In genomic region chr5:100621876-100622508, GRCm38 (mm10) we compare ENCODE assay signal across 20 mouse cellular contexts. TPM values are rescaled to one million over a fixed set of nuclear protein-coding genes. Genes with fewer than 3 reads are reported as not detected.
DNase-seq lines count a peak whose midpoint lies in the region; ATAC-seq and TF ChIP-seq lines count a peak whose summit lies in the region.
"Had no signal": no experiment of that assay in that cellular context is flagged by ENCODE, and none has a peak within 500 bp of the region (broad histone marks: within the 10 kb centered on the region; RNA-seq: fewer than 3 reads in every experiment).

No protein-coding gene starts in this region.

- H3K4me2 ChIP-seq in embryonic facial prominence, embryonic 14.5 days (ENCODE audit: low read depth, low read length): no peak overlapping the region
- H3K4me2 ChIP-seq: hindbrain, embryonic 14.5 days; neural tube, embryonic 12.5 days had no signal

- H3K36me3 ChIP-seq in embryonic facial prominence, embryonic 14.5 days (ENCODE audit: control insufficient read depth, insufficient read depth, low read length): no peaks in the 10 kb centered on the region
- H3K36me3 ChIP-seq in small intestine, adult 2 months (ENCODE audit: control insufficient read depth, insufficient read depth, low read length): no peaks in the 10 kb centered on the region
- H3K36me3 ChIP-seq: G1E; neural tube, embryonic 12.5 days had no signal

- H3K4me3 ChIP-seq in embryonic facial prominence, embryonic 14.5 days (ENCODE audit: low read depth, low read length): no peak overlapping the region
- no peak overlapping the region for H3K4me3 ChIP-seq in small intestine, adult 2 months (ENCODE audit: low read depth, low read length)
- H3K4me3 ChIP-seq: neural tube, embryonic 12.5 days had no signal

- TF ChIP-seq POLR2A in small intestine, adult 2 months (IDR thresholded peaks at IDR 0.05; ENCODE audit: low read depth, low read length): no peak

- H3K27me3 ChIP-seq in embryonic facial prominence, embryonic 14.5 days (replicated peaks; ENCODE audit: control insufficient read depth, insufficient read depth, low read length): no peaks in the 10 kb centered on the region
- no peaks in the 10 kb centered on the region for H3K27me3 ChIP-seq in small intestine, adult 2 months (ENCODE audit: control insufficient read depth, insufficient read depth, low read length)
- H3K27me3 ChIP-seq: neural tube, embryonic 12.5 days had no signal

- TF ChIP-seq CTCF in small intestine, adult 2 months (IDR thresholded peaks at IDR 0.05; ENCODE audit: extremely low read depth, insufficient read length, insufficient replicate concordance, low read depth, low read length): no peak

- ATAC-seq in embryonic facial prominence, embryonic 14.5 days (ENCODE audit: low read depth): 0 out of 2 replicates have a peak, but pooled peaks have one; percentile 9
- ATAC-seq: forebrain, embryonic 16.5 days; midbrain, embryonic 16.5 days had no signal

- peak; percentile 2 for DNase-seq in embryo, embryonic 9.5 days (ENCODE audit: extremely low spot score)
- DNase-seq in embryo, embryonic 10.5 days (ENCODE audit: low spot score): no peak
- DNase-seq in testis, postnatal 10 days (ENCODE audit: low spot score): peak; percentile 10
- no peak for DNase-seq in testis, postnatal 14 days (ENCODE audit: low spot score)
- DNase-seq in embryonic facial prominence, embryonic 14.5 days (ENCODE audit: low spot score): peak; percentile 22
- no peak for DNase-seq in cerebellum, postnatal 10 days
- DNase-seq in cerebellum, adult 11 months: no peak
- DNase-seq: adrenal gland, adult 8-10 months; cerebellum, adult 18-20 months; heart, adult 18-20 months; kidney, adult 18-20 months; layer of hippocampus, postnatal 36 days; lung, adult 18-20 months; right cerebral cortex, postnatal 14 days had no signal

- 32% methylated on average over 6 of the region's 8 CpGs for WGBS in embryonic facial prominence, embryonic 14.5 days
- WGBS in small intestine, adult 2 months: 63% methylated on average over 8 of the region's 8 CpGs

- H3K9me3 ChIP-seq in embryonic facial prominence, embryonic 14.5 days (ENCODE audit: control insufficient read depth, low read length): no peaks in the 10 kb centered on the region
- H3K9me3 ChIP-seq: G1E; neural tube, embryonic 12.5 days had no signal

- no peaks in the 10 kb centered on the region for H3K4me1 ChIP-seq in embryonic facial prominence, embryonic 14.5 days (ENCODE audit: control insufficient read depth, insufficient read depth, low read length)
- peaks cover 34% of the 10 kb centered on the region for H3K4me1 ChIP-seq in small intestine, adult 2 months (ENCODE audit: control insufficient read depth, insufficient read depth, insufficient read length, low read length)
- H3K4me1 ChIP-seq: neural tube, embryonic 12.5 days had no signal

- H3K27ac ChIP-seq in embryonic facial prominence, embryonic 14.5 days (replicated peaks; ENCODE audit: low read depth, low read length): no peak overlapping the region
- H3K27ac ChIP-seq in small intestine, adult 2 months (ENCODE audit: insufficient read depth, low read depth, low read length): peak overlapping the region; percentile 48
- H3K27ac ChIP-seq: hindbrain, embryonic 14.5 days; neural tube, embryonic 12.5 days had no signal

- no peak overlapping the region for H3K9ac ChIP-seq in embryonic facial prominence, embryonic 14.5 days (ENCODE audit: low read depth, low read length)
- H3K9ac ChIP-seq: hindbrain, embryonic 14.5 days; neural tube, embryonic 12.5 days had no signal

RNA-seq across cellular contexts. Expression of gene Plac8, which starts 49.9 kb away (rescaled TPM):
- polyA plus RNA-seq in embryonic facial prominence, embryonic 14.5 days (2014; fragmentation: Nextera tagmentation; extraction: Ambion mirVana): 8.6 TPM in 2 replicates
- polyA plus RNA-seq in small intestine, adult 2 months (2012; rRNA removed): 1,430 and 1,806 TPM in 2 replicates

RNA-seq across cellular contexts. Expression of gene Coq2, which starts 52.9 kb away (rescaled TPM):
- polyA plus RNA-seq in embryonic facial prominence, embryonic 14.5 days (2014; fragmentation: Nextera tagmentation; extraction: Ambion mirVana): 59.7 and 61.8 TPM in 2 replicates
- 71.5 and 86.2 TPM in 2 replicates for polyA plus RNA-seq in small intestine, adult 2 months (2012; rRNA removed)

Comparison
In these comparisons a context has a peak if more than half of its experiments do, and no peak if none do; other contexts are left out.
1. DNase-seq: peak in embryo, embryonic 9.5 days (single experiment), testis, postnatal 10 days (single experiment) and embryonic facial prominence, embryonic 14.5 days (single experiment); none in embryo, embryonic 10.5 days (single experiment), testis, postnatal 14 days (single experiment), cerebellum, postnatal 10 days (0 of 2) and cerebellum, adult 11 months (single experiment).
2. RNA of gene Plac8, which starts 49.9 kb away (polyA plus RNA-seq): 1,430 to 1,806 TPM in small intestine, adult 2 months; 8.6 TPM in embryonic facial prominence, embryonic 14.5 days; every median in the first group is over 100 times any median in the second.